Mouse (Mus musculus): ENCODE results near the gene N4bp2l2. TPM values are rescaled to one million over a fixed set of nuclear protein-coding genes. Genes with fewer than 3 reads are reported as not detected.

N4bp2l2 gene
- polyA plus RNA-seq, 2 experiments, result 12.3 to 25.1 TPM

DNA sequence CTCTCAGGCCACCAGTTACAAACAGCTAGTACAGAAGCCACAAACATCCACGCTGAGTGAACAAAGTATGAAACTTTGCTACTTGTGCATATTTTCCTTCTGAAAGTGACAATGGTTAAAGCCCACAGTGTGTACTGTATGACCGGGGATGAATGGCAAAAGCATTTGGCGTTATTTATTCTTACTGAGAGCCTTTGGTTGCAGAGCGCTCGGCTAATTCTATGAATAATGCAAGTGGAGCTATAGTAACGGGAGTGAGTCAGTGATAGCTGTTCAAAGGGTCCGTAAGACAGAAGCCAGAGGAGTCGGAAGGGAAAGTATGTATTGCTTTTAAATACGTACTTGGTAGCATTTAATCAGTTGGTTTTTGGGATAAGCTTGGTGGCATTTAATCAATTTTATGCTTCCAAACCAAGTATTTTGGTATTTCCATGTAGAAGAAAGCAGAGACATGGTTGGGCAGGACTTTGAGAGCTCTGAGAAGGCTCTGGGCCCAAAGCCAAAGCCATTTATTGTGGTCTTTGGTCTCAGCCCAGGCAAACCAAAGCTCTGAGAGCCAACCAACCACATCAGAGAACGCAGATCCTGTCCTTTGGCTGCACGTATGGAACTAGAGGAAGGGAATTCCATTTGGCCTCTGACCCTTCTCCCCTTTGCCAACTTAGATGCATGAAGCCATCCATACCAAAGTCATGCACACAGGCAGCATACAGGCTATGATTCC, 95.3 kb downstream of the N4bp2l2 start:
- Histone ChIP-seq H3K27me3 (ENCODE audit: control insufficient read depth, insufficient read depth, low read length) (no peaks in the 10 kb centered on the region), H3K4me1 (replicated peaks; ENCODE audit: control insufficient read depth in 2 of 2, insufficient read depth in 2 of 2, low read length in 1 of 2) (no peaks in the 10 kb centered on the region), H3K4me2 (ENCODE audit: low read depth) (no peak overlapping the region), H3K4me3 (ENCODE audit: insufficient read depth in 1 of 2, low read depth in 2 of 2, low read length in 2 of 2) (no peak overlapping the region), H3K27ac (no peak overlapping the region), H3K9ac (replicated peaks) (no peak overlapping the region), H3K36me3 (replicated peaks; ENCODE audit: control insufficient read depth, insufficient read depth, low read depth) (peaks cover 37% of the 10 kb centered on the region), H3K9me3 (ENCODE audit: control insufficient read depth, low read length) (no peaks in the 10 kb centered on the region)
- no peak for ATAC-seq (ENCODE audit: insufficient read depth)
- TF ChIP-seq CTCF (IDR thresholded peaks at IDR 0.05; ENCODE audit: low read depth), result no peak
- 89% methylated on average over 11 of the region's 11 CpGs for WGBS (ENCODE audit: insufficient replicate concordance)
- DNase-seq (ENCODE audit: low read depth in 3 of 3, low spot score in 3 of 3), result no peak

DNA sequence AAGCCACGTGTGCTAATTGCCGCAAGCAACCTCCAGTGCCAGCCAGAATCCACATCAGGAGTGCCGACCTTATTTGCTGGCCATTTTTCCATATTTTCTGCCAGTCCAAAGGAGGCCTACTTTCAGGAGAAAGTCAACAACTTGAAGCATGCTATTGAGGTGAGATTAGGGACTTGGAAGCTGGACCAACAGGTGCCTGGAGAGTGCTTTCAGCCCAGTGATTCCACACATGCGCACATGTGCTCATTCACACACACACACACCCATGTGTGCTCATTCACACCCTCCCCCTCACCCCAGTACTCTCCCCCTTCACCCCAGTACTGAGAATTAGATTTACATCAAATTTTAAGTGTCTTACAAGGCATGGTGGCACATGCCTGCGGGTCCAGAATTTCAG, 99.0 kb downstream of the N4bp2l2 start:
- ATAC-seq (ENCODE audit: insufficient read depth) (no peak), DNase-seq (ENCODE audit: low read depth in 3 of 3, low spot score in 3 of 3) (no peak)
- no peaks in the 10 kb centered on the region for H3K9me3 ChIP-seq (ENCODE audit: control insufficient read depth, low read length)
- H3K4me2 ChIP-seq (ENCODE audit: low read depth), result no peak overlapping the region
- H3K9ac ChIP-seq (replicated peaks), result no peak overlapping the region
- TF ChIP-seq EP300 (IDR thresholded peaks at IDR 0.05; ENCODE audit: low read depth), result no peak
- TF ChIP-seq CTCF (IDR thresholded peaks at IDR 0.05; ENCODE audit: low read depth), result no peak
- H3K27ac ChIP-seq, result no peak overlapping the region
- 87% methylated on average over 5 of the region's 5 CpGs for WGBS (ENCODE audit: insufficient replicate concordance)
- H3K36me3 ChIP-seq (replicated peaks; ENCODE audit: control insufficient read depth, insufficient read depth, low read depth), result peaks cover 40% of the 10 kb centered on the region
- H3K27me3 ChIP-seq (ENCODE audit: control insufficient read depth, insufficient read depth, low read length), result no peaks in the 10 kb centered on the region
- no peaks in the 10 kb centered on the region for H3K4me1 ChIP-seq (replicated peaks; ENCODE audit: control insufficient read depth in 2 of 2, insufficient read depth in 2 of 2, low read length in 1 of 2)
- H3K4me3 ChIP-seq (ENCODE audit: insufficient read depth in 1 of 2, low read depth in 2 of 2, low read length in 2 of 2), result no peak overlapping the region

DNA sequence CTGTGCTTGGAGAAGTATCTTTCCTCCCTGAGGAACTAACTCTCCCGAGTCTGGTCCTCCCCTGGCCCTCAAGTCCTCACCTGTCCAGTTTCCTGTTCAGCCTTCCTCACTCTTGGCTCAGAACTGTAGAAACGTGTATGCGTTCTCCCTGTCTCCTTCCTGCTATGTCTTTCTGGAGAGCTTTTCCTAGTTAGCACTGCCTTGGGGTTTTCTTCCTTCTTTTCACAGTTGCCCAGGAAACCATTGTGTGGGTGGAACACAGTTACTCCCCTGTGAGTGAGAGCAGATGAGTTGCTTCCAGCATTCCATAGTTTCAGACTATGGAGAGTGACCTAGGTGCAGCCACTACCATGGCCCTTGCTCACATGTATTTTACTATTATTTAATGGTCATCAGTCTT, 99.8 kb downstream of the N4bp2l2 start:
- ATAC-seq (ENCODE audit: insufficient read depth) (no peak), DNase-seq (ENCODE audit: low read depth in 3 of 3, low spot score in 3 of 3) (no peak)
- TF ChIP-seq EP300 (IDR thresholded peaks at IDR 0.05; ENCODE audit: low read depth) (no peak), CTCF (IDR thresholded peaks at IDR 0.05; ENCODE audit: low read depth) (no peak)
- no peak overlapping the region for H3K9ac ChIP-seq (replicated peaks)
- H3K27ac ChIP-seq, result no peak overlapping the region
- WGBS (ENCODE audit: insufficient replicate concordance), result 73% methylated on average over 3 of the region's 3 CpGs
- no peaks in the 10 kb centered on the region for H3K27me3 ChIP-seq (ENCODE audit: control insufficient read depth, insufficient read depth, low read length)
- H3K4me3 ChIP-seq (ENCODE audit: insufficient read depth in 1 of 2, low read depth in 2 of 2, low read length in 2 of 2), result no peak overlapping the region
- no peak overlapping the region for H3K4me2 ChIP-seq (ENCODE audit: low read depth)
- no peaks in the 10 kb centered on the region; a peak in 1 of 4 replicates for H3K4me1 ChIP-seq (replicated peaks; ENCODE audit: control insufficient read depth in 2 of 2, insufficient read depth in 2 of 2, low read length in 1 of 2)
- peaks cover 40% of the 10 kb centered on the region for H3K36me3 ChIP-seq (replicated peaks; ENCODE audit: control insufficient read depth, insufficient read depth, low read depth)
- H3K9me3 ChIP-seq (ENCODE audit: control insufficient read depth, low read length), result no peaks in the 10 kb centered on the region

DNA sequence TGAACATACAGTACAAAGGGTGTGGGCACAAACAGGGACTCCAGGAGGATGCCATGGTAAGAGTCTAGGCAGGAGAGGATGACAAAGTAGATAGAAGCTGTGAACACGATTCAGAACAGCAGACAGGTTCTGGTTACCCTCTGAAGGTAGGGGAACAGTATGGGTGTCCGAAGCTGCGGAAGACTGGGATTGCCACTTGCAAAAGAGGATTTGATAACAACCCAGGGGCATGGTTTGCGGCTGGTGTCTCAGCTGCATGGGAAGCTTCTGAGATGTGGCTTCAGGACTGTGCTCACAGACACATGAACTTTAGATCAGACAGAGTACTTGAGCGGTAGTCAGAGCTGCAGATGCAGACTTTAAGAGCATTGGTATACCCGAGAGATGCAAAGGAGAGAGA, 101.6 kb downstream of the N4bp2l2 start:
- H3K9ac ChIP-seq (replicated peaks), result no peak overlapping the region
- no peak for TF ChIP-seq EP300 (IDR thresholded peaks at IDR 0.05; ENCODE audit: low read depth)
- TF ChIP-seq CTCF (IDR thresholded peaks at IDR 0.05; ENCODE audit: low read depth), result no peak
- H3K4me1 ChIP-seq (replicated peaks; ENCODE audit: control insufficient read depth in 2 of 2, insufficient read depth in 2 of 2, low read length in 1 of 2), result no peaks in the 10 kb centered on the region; a peak in 1 of 4 replicates
- no peaks in the 10 kb centered on the region for H3K9me3 ChIP-seq (ENCODE audit: control insufficient read depth, low read length)
- no peaks in the 10 kb centered on the region for H3K27me3 ChIP-seq (ENCODE audit: control insufficient read depth, insufficient read depth, low read length)
- H3K36me3 ChIP-seq (replicated peaks; ENCODE audit: control insufficient read depth, insufficient read depth, low read depth), result peaks cover 44% of the 10 kb centered on the region
- DNase-seq (ENCODE audit: low read depth in 3 of 3, low spot score in 3 of 3) (no peak), ATAC-seq (ENCODE audit: insufficient read depth) (no peak)
- no peak overlapping the region for H3K27ac ChIP-seq
- H3K4me3 ChIP-seq (ENCODE audit: insufficient read depth in 1 of 2, low read depth in 2 of 2, low read length in 2 of 2), result no peak overlapping the region
- WGBS (ENCODE audit: insufficient replicate concordance), result 85% methylated on average over 6 of the region's 6 CpGs
- H3K4me2 ChIP-seq (ENCODE audit: low read depth), result no peak overlapping the region

DNA sequence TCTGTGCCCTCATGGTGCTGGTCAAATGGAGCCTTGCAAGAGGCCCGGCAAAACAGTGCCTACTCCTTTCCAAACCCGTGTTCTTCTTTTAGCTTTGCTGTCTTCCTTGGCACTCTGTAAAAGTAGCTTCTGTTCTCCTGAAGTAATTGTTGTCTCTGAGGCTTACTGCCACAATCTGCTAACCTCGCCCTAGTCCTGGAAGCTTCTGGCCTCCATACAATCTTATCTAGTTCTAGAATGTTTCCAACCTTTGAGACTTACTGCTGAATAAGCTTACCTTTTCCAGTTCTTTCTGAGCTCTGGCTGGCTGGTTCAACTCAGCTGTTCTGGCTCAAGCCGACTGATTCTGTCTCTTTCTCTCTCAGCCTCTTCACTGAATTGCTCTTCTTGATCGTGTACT, 104.2 kb downstream of the N4bp2l2 start:
- Histone ChIP-seq H3K27me3 (ENCODE audit: control insufficient read depth, insufficient read depth, low read length) (no peaks in the 10 kb centered on the region), H3K36me3 (replicated peaks; ENCODE audit: control insufficient read depth, insufficient read depth, low read depth) (peaks cover 50% of the 10 kb centered on the region), H3K27ac (no peak overlapping the region), H3K4me2 (ENCODE audit: low read depth) (no peak overlapping the region), H3K4me1 (replicated peaks; ENCODE audit: control insufficient read depth in 2 of 2, insufficient read depth in 2 of 2, low read length in 1 of 2) (no peaks in the 10 kb centered on the region; a peak in 1 of 4 replicates), H3K9me3 (ENCODE audit: control insufficient read depth, low read length) (no peaks in the 10 kb centered on the region), H3K4me3 (ENCODE audit: insufficient read depth in 1 of 2, low read depth in 2 of 2, low read length in 2 of 2) (no peak overlapping the region), H3K9ac (replicated peaks) (no peak overlapping the region)
- no peak for ATAC-seq (ENCODE audit: insufficient read depth)
- 72% methylated on average over 5 of the region's 5 CpGs for WGBS (ENCODE audit: insufficient replicate concordance)
- TF ChIP-seq EP300 (IDR thresholded peaks at IDR 0.05; ENCODE audit: low read depth) (no peak), CTCF (IDR thresholded peaks at IDR 0.05; ENCODE audit: low read depth) (no peak)
- DNase-seq (ENCODE audit: low read depth in 3 of 3, low spot score in 3 of 3), result no peak

Data from liver, embryonic 14.5 days (tissue).